Mouse (Mus musculus) cerebellum, postnatal 4 days (tissue): ENCODE data around the gene Zw10.

Experiments used
- DNase-seq, 2 experiments: peaks; one replicate each; pipeline ENCODE4 v3.0.0; 2022; ENCODE audit warnings: low spot score in 2 of 2, mixed read lengths in 1 of 2

The Zw10 gene

DNA sequence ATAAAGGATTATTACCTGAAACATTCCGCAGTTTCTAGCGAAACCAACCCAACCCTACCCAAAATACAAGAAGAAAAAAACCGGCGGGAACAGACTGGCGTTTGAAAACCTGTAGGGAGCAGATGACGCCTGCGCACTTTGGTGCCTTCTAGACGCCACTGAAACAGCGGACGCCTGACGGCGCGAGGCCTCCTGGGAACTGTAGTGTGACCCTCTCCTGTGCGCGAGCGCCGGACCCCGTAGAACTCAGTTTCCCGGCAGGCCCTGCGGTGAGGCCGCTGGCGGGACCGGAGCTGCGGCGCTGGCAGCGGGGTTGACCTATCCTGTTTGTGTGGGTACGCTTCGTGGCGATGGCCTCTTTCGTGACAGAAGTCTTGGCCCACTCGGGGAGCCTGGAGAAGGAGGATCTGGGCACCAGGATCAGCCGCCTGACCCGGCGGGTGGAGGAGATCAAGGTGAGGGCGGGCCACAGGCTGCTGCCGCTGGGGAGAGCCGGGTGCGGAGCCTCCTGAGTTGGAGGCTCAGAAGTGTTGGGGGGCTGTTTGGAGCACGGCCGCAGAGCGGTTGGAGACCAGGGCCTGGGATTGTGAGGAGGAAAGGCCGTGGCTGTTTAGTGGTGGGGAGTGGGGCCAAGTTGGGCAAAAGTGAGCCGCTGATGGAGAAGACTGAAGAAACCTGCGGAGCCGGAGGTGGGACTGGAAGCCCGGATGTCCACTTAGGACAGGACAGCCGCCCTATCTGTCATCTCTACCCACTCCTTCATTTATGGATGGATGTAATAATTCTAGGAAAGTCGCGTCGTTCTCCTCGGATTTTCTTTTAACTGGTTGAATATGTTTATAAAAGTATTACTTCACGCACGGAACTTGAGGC, at the start of gene Zw10:
Zw10 (plus strand) TSS at position 281 of the 873 bp plus-strand sequence.
- DNase-seq: peak; percentile 86 to 91

- no peak for DNase-seq
Measured at GRCm38 (mm10) chr9:49015824-49016223, 39.6 kb upstream of the Zw10 start.

- DNase-seq: no peak
Measured at GRCm38 (mm10) chr9:49021289-49021688, 34.1 kb upstream of the Zw10 start.

GRCm38 (mm10) chr9:49023956-49024355, 31.5 kb upstream of the Zw10 start:
- no peak for DNase-seq

DNA sequence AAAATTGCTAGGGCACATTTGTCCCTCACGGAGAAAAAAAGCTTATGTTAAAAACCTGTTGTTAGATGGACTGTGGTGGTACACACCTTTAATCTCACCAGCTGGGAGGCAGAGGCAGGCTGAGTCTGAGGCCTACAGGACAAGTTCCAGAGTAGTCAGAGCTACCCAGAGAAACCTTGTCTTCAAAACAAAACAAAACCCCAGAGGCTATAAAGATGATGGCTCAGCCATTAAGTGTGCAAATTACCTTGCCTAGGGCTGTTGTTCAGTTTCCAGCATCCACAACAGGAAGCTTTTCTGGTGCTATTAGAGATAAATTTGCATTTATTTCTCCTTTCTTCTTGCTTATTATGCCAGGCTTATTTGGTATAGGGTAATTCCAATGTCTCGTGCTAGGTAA, 30.9 kb upstream of the Zw10 start:
- DNase-seq: no peak

DNA sequence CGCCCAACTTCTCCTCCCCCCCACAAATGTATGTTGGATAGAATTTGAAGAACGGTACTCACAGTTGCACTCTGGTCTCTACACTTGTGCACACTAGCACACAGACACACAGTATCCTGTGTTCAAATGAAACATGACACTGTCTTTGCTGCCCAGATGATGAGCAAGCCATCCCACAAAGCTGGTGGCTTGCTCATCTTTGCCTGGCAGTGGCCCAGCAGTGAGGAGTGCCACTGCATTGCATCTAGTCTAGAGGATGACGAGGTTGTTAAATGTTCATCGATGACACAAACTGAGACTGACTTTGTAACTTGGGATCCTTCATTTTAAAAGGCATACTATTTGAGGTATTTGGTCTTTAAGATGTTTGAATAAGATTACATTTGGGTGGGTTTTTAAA, 20.6 kb upstream of the Zw10 start:
- no peak for DNase-seq

DNA sequence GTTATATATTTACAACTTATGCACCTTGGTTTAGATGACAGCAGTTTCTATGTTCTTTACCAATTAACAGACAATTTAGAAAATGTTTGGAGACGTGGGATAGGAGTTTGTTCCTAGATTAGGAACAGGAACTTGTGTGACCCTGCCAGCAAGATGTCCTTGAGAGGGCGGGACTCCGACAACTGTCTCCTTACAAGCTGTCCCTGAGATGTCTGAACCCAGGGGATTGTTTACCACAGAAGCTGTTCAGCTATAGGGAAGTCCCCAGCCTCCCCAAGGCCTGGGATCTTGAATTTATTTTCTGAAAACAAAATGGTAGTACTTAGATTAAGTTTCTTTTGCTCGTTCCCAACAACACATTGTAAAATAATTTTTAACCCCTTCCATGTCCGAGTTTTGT, 4.5 kb upstream of the Zw10 start:
- no peak for DNase-seq

GRCm38 (mm10) chr9:49051349-49051748, 4.1 kb upstream of the Zw10 start:
- DNase-seq: peak; percentile 41 to 64

GRCm38 (mm10) chr9:49054028-49054427, 1.4 kb upstream of the Zw10 start:
- no peak for DNase-seq

DNA sequence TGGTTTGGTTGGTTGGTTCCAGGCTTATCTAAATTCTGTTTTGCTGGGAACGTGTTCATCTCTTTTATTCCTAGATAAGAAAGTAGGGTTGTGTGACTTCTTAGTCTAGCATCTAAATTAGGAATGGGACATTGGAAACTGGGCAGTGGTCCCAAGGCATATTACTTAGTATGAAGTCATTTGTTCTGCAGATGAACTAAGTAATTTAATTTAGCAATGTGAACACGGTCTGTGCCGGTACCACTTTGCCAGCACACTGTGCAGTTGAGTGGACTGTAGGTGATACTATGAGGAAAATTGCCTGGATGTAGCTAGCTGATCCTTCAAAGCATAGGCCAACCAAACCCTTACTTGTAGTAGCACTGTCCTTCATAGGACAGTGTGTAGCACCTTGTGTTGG, 21.4 kb downstream of the Zw10 start:
- no peak for DNase-seq

DNA sequence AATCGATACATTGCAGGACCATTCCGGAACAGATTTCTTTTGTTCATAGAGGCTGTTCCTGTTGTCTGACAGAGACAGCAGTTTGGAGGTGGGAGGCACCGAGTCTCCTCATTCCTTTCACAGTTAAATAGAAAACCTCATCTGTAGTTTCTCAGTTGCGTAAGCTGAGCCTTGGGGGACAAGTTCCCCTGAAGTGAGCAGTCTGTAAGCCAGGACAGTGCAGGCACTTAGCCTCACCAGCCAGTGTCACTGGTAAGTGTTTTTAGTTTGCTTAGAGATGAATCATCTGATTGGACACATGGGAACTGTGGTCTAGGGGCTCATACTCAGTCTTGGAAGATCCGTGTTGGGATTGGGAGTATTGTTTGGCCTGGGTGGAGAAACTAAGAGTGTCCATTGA, 25.7 kb downstream of the Zw10 start, which contains the start of gene Tmprss5:
Tmprss5 (plus strand) TSS at position 154 of the 400 bp plus-strand sequence.
- DNase-seq: no peak

GRCm38 (mm10) chr9:49081561-49081960, 26.1 kb downstream of the Zw10 start:
- peak; percentile 57 to 83 for DNase-seq

- no peak for DNase-seq
Measured at GRCm38 (mm10) chr9:49087317-49087716, 31.9 kb downstream of the Zw10 start.

- no peak for DNase-seq
Measured at GRCm38 (mm10) chr9:49098871-49099270, 43.5 kb downstream of the Zw10 start.

GRCm38 (mm10) chr9:49102328-49102727, 46.9 kb downstream of the Zw10 start:
- DNase-seq: no peak

DNA sequence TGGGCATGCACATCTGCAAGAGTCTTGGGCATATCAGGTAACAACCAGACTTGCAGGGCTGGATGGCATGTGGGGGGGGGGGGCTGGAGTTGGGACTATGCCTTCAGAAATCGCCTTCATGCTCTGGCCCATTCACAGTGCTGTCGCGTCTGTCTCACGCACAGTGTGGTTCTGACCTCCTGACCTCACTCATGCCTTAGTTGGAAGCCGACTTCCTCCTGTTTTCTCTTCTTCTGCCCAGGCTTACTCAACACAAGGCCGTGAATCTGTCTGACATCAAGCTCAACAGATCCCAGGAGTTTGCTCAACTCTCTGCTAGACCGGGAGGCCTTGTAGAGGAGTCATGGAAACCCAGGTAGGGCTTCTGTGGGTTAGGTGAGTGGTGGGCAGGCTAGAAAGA, 53.7 kb downstream of the Zw10 start:
- DNase-seq: no peak

- no peak for DNase-seq
Measured at GRCm38 (mm10) chr9:49110476-49111220, 55.2 kb downstream of the Zw10 start.

DNA sequence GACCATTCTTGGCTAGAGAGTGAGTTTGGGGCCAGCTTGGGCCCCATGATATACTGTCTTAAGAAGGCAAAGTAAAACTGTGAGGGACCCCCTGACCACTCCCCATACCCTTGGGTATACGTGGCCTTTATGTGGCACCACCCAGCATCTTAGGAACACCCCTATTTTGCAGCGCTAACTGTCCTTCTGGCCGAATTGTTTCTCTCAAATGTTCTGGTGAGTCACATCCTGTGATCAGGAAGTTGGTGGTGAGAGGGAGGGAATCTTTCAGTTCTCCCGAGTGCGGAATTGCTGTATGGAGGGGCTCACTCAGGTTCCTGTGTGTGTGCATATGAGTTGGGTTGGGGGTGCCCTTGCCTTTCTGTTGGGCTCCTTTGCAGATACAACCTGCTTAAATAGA, 55.9 kb downstream of the Zw10 start:
- DNase-seq: no peak

- DNase-seq: no peak
Measured at GRCm38 (mm10) chr9:49118271-49118825, 62.9 kb downstream of the Zw10 start.

- DNase-seq: no peak
Measured at GRCm38 (mm10) chr9:49119759-49120158, 64.3 kb downstream of the Zw10 start.

DNA sequence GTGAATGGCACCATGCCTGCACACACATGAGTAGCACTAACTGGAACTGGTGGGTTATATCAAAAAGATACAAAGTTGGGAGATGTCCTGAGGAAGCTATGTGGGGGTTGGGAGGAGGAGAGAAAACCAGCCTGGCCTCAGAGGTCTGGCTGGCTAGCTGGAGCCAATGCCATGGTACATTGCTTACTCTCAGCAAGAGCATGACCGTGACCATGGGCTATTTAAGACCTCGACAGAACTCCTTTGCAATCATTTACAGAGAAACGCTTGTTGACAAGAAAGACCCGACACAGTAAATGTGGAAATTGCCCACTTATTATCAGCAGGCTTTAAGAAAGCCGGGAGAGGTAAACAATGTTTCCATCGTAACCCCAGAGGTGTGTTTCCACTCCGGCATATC, 70.3 kb downstream of the Zw10 start:
- no peak for DNase-seq
